Mouse (Mus musculus) brain, embryonic 14.5 days (tissue): Measurements from ENCODE around the gene Eps15l1.

Source experiments
- CTCF ChIP-seq: fragments of 200-500 bp; IDR thresholded peaks from 2 replicates; pipeline ENCODE4 v1.5.1; 2012; ENCODE audit warnings: inconsistent platforms, mild to moderate bottlenecking, moderate library complexity, borderline replicate concordance; ENCODE audit not compliant: insufficient read depth, insufficient read length; ENCODE audit errors: extremely low read depth
- POLR2A ChIP-seq: fragments of 200-500 bp; IDR thresholded peaks from 2 replicates; pipeline ENCODE4 v1.6.1; 2012; ENCODE audit warnings: mild to moderate bottlenecking, inconsistent platforms, borderline replicate concordance; ENCODE audit not compliant: poor library complexity, insufficient read depth, insufficient read length, severe bottlenecking; ENCODE audit errors: extremely low read depth

GRCm38 (mm10) chr8:72322471-72322889 is 98.8 kb downstream of the Eps15l1 start:
- TF ChIP-seq CTCF (no peak), POLR2A (no peak)
